Mouse (Mus musculus) lung, postnatal 14 days (tissue): Measurements from ENCODE around the gene Gm21865.
"Not testable (repeated sequence)": the region's sequence is repeated elsewhere in the genome, so short reads cannot be mapped to it uniquely, and the experiment has no call there.

Source experiments
- DNase-seq: peaks from one replicate; pipeline ENCODE4 v3.0.0; 2021

Gene Gm21865

DNA sequence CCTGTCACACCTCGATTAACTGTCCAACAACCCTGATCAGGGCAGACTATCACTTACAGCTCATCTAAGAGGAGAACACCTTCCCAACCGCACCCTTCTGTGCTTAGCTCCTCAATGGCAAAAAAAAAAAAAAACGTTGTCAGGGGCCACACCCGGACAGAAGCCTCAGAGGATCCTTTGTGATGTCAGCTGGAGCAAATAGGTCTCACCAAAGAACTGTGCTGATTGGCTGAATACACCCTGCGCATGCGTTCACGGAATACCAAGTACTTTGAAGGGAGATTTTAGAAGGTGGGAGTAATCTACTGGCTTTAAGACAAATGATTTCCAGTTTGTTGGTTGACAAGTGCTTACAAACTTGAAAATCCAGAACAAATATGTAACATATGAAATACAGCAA is at the start of gene Gm21865:
Gene Gm21865 (minus strand): TSS at position 101 of the 400 bp plus-strand sequence.
- not testable (repeated sequence) for DNase-seq
